Mouse (Mus musculus) neural tube, embryonic 15.5 days (tissue): ENCODE data around the gene Pla2g1b. TPM values are rescaled to one million over a fixed set of nuclear protein-coding genes. Genes with fewer than 3 reads are reported as not detected.
A peak's percentile ranks its signal among the peaks of the same experiment; 100 is the strongest.

ENCODE experiments used
- ATAC-seq: fragments of 200-750 bp; cut with Nextera tagmentation; 2 replicates; pipeline ENCODE4 v1.8.0; 2017; ENCODE audit warnings: mild to moderate bottlenecking, moderate TSS enrichment, moderate library complexity; ENCODE audit not compliant: low FRiP score
- H3K27ac ChIP-seq: fragments of 300-500 bp; sonication (generic); replicated peaks from 2 replicates; pipeline ENCODE4 v1.5.1; 2015; ENCODE audit warnings: mild to moderate bottlenecking, inconsistent platforms
- H3K27me3 ChIP-seq: fragments of 300-500 bp; sonication (generic); replicated peaks from 2 replicates; pipeline ENCODE4 v1.6.1; 2015; ENCODE audit warnings: inconsistent platforms
- H3K36me3 ChIP-seq: fragments of 300-500 bp; sonication (generic); 2 replicates; pipeline ENCODE4 v1.6.1; 2015; ENCODE audit warnings: inconsistent platforms
- H3K4me1 ChIP-seq: fragments of 300-500 bp; sonication (generic); 2 replicates; pipeline ENCODE4 v1.6.1; 2015; ENCODE audit warnings: inconsistent platforms
- H3K4me2 ChIP-seq: fragments of 300-500 bp; sonication (generic); 2 replicates; pipeline ENCODE4 v1.6.1; 2015; ENCODE audit warnings: inconsistent platforms, mild to moderate bottlenecking, moderate library complexity
- H3K4me3 ChIP-seq: fragments of 300-500 bp; sonication (generic); replicated peaks from 2 replicates; pipeline ENCODE4 v1.5.1; 2015; ENCODE audit warnings: mild to moderate bottlenecking, inconsistent platforms
- H3K9ac ChIP-seq: fragments of 300-500 bp; sonication (generic); replicated peaks from 2 replicates; pipeline ENCODE4 v1.6.1; 2015; ENCODE audit warnings: mild to moderate bottlenecking, inconsistent platforms
- H3K9me3 ChIP-seq: fragments of 300-500 bp; sonication (generic); replicated peaks from 2 replicates; pipeline ENCODE4 v1.6.1; 2016; ENCODE audit warnings: inconsistent platforms
- WGBS: fragments of 180-500 bp; shearing (Covaris S2); methylation state at CpG from one replicate; pipeline ENCODE4 v1.1.7; 2015; ENCODE audit warnings: mixed read lengths; 5-methylcytosine and 5-hydroxymethylcytosine counted together
- polyA plus RNA-seq: library from polyadenylated mRNA; unstranded; fragments of >200 nt; fragmentation: Nextera tagmentation; extraction: Ambion mirVana; gene quantifications from 2 replicates; pipeline ENCODE4 v1.2.1, GENCODE M21; 2015

Gene Pla2g1b
- polyA plus RNA-seq, 1 experiment from 2014 or later = 0.81 TPM

GRCm38 (mm10) chr5:115450410-115451317, 15.4 kb upstream of the Pla2g1b start:
- Histone ChIP-seq H3K4me2 (no peak overlapping the region), H3K27me3 (no peaks in the 10 kb centered on the region), H3K9me3 (no peaks in the 10 kb centered on the region), H3K4me1 (no peaks in the 10 kb centered on the region), H3K36me3 (peaks cover 79% of the 10 kb centered on the region), H3K4me3 (no peak overlapping the region), H3K27ac (no peak overlapping the region), H3K9ac (no peak overlapping the region)
- 90% methylated on average over 27 of the region's 27 CpGs for WGBS
- no peak for ATAC-seq

- Histone ChIP-seq H3K9ac (no peak overlapping the region), H3K27me3 (no peaks in the 10 kb centered on the region), H3K27ac (no peak overlapping the region), H3K4me3 (no peak overlapping the region), H3K9me3 (no peaks in the 10 kb centered on the region), H3K36me3 (peaks cover 44% of the 10 kb centered on the region), H3K4me1 (no peaks in the 10 kb centered on the region), H3K4me2 (no peak overlapping the region)
- WGBS = 79% methylated on average over 12 of the region's 12 CpGs
- ATAC-seq = no peak
Observed at GRCm38 (mm10) chr5:115454422-115455090, 11.5 kb upstream of the Pla2g1b start.

- no peaks in the 10 kb centered on the region for H3K27me3 ChIP-seq
- no peak for ATAC-seq
- H3K4me2 ChIP-seq = no peak overlapping the region
- H3K9ac ChIP-seq = no peak overlapping the region
- no peaks in the 10 kb centered on the region for H3K9me3 ChIP-seq
- WGBS = 75% methylated on average over 7 of the region's 7 CpGs
- no peaks in the 10 kb centered on the region for H3K4me1 ChIP-seq
- H3K36me3 ChIP-seq = peaks cover 34% of the 10 kb centered on the region
- H3K4me3 ChIP-seq = no peak overlapping the region
- no peak overlapping the region for H3K27ac ChIP-seq
Observed at GRCm38 (mm10) chr5:115455838-115456237, 10.2 kb upstream of the Pla2g1b start.

- Histone ChIP-seq H3K27ac (no peak overlapping the region), H3K36me3 (peaks cover 9% of the 10 kb centered on the region), H3K9ac (no peak overlapping the region), H3K4me2 (no peak overlapping the region), H3K9me3 (no peaks in the 10 kb centered on the region), H3K4me3 (no peak overlapping the region), H3K4me1 (no peaks in the 10 kb centered on the region), H3K27me3 (no peaks in the 10 kb centered on the region)
- 74% methylated on average over 13 of the region's 13 CpGs for WGBS
- no peak for ATAC-seq
Observed at GRCm38 (mm10) chr5:115458918-115459317, 7.1 kb upstream of the Pla2g1b start.

- H3K9ac ChIP-seq = no peak overlapping the region
- 79% methylated on average over 18 of the region's 18 CpGs for WGBS
- no peak for ATAC-seq
- H3K9me3 ChIP-seq = no peaks in the 10 kb centered on the region
- no peak overlapping the region for H3K4me3 ChIP-seq
- H3K27ac ChIP-seq = no peak overlapping the region
- no peaks in the 10 kb centered on the region for H3K36me3 ChIP-seq
- H3K27me3 ChIP-seq = no peaks in the 10 kb centered on the region
- H3K4me1 ChIP-seq = no peaks in the 10 kb centered on the region
- H3K4me2 ChIP-seq = no peak overlapping the region
Observed at GRCm38 (mm10) chr5:115464408-115465115, 1.5 kb upstream of the Pla2g1b start.

- no peaks in the 10 kb centered on the region for H3K9me3 ChIP-seq
- H3K4me3 ChIP-seq = no peak overlapping the region
- H3K4me1 ChIP-seq = peaks cover 6% of the 10 kb centered on the region; the same call in 1 of the 2 replicates
- WGBS = 71% methylated on average over 6 of the region's 6 CpGs
- H3K27ac ChIP-seq = no peak overlapping the region
- no peak overlapping the region for H3K9ac ChIP-seq
- no peak for ATAC-seq
- H3K36me3 ChIP-seq = no peaks in the 10 kb centered on the region
- H3K27me3 ChIP-seq = no peaks in the 10 kb centered on the region
- no peak overlapping the region for H3K4me2 ChIP-seq
Observed at GRCm38 (mm10) chr5:115469791-115470190, 3.7 kb downstream of the Pla2g1b start.

- Histone ChIP-seq H3K9ac (no peak overlapping the region), H3K27ac (no peak overlapping the region), H3K4me2 (peak overlapping the region; percentile 48), H3K9me3 (no peaks in the 10 kb centered on the region), H3K36me3 (no peaks in the 10 kb centered on the region), H3K27me3 (no peaks in the 10 kb centered on the region), H3K4me3 (peak overlapping the region; percentile 19), H3K4me1 (peaks cover 12% of the 10 kb centered on the region)
- WGBS = 26% methylated on average over 20 of the region's 20 CpGs
- no peak for ATAC-seq
Observed at GRCm38 (mm10) chr5:115470766-115471531, 4.9 kb downstream of the Pla2g1b start.

- no peaks in the 10 kb centered on the region for H3K27me3 ChIP-seq
- H3K27ac ChIP-seq = no peak overlapping the region
- WGBS = 78% methylated on average over 10 of the region's 10 CpGs
- H3K4me3 ChIP-seq = no peak overlapping the region
- no peaks in the 10 kb centered on the region for H3K36me3 ChIP-seq
- peaks cover 15% of the 10 kb centered on the region for H3K4me1 ChIP-seq
- no peak overlapping the region for H3K4me2 ChIP-seq
- ATAC-seq = no peak
- no peaks in the 10 kb centered on the region for H3K9me3 ChIP-seq
- H3K9ac ChIP-seq = no peak overlapping the region
Observed at GRCm38 (mm10) chr5:115473191-115473590, 7.1 kb downstream of the Pla2g1b start.

- H3K27ac ChIP-seq = no peak overlapping the region
- WGBS = 79% methylated on average over 22 of the region's 22 CpGs
Observed at GRCm38 (mm10) chr5:115474174-115474828, 8.2 kb downstream of the Pla2g1b start.

GRCm38 (mm10) chr5:115475337-115476106, 9.5 kb downstream of the Pla2g1b start:
- peak overlapping the region; percentile 66 for H3K27ac ChIP-seq
- WGBS = 19% methylated on average over 22 of the region's 22 CpGs
- peak overlapping the region; percentile 64 for H3K4me2 ChIP-seq
- peaks cover 24% of the 10 kb centered on the region for H3K4me1 ChIP-seq
- H3K27me3 ChIP-seq = no peaks in the 10 kb centered on the region
- no peaks in the 10 kb centered on the region for H3K9me3 ChIP-seq
- H3K36me3 ChIP-seq = peaks cover 9% of the 10 kb centered on the region; the same call in 1 of the 2 replicates
- H3K9ac ChIP-seq = peak overlapping the region; percentile 44
- H3K4me3 ChIP-seq = peak overlapping the region; percentile 47
- peak; percentile 89 for ATAC-seq

More at GRCm38 (mm10) chr5:115474174-115474828, 8.2 kb downstream of the Pla2g1b start:
- Histone ChIP-seq H3K4me1 (peaks cover 15% of the 10 kb centered on the region), H3K27me3 (no peaks in the 10 kb centered on the region), H3K4me3 (no peak overlapping the region), H3K9ac (no peak overlapping the region), H3K4me2 (no peak overlapping the region), H3K9me3 (no peaks in the 10 kb centered on the region), H3K36me3 (peaks cover under 1% of the 10 kb centered on the region; the same call in 1 of the 2 replicates)
- ATAC-seq = no peak
